Mouse (Mus musculus) common myeloid progenitor, adult 5-6 weeks (primary cell): ENCODE measurements around the gene Spz1. TPM values are rescaled to one million over a fixed set of nuclear protein-coding genes. Genes with fewer than 3 reads are reported as not detected.
A peak's percentile ranks its signal among the peaks of the same experiment; 100 is the strongest.
"Not testable (repeated sequence)": the region's sequence is repeated elsewhere in the genome, so short reads cannot be mapped to it uniquely, and the experiment has no call there.

Source experiments
- ATAC-seq: replicated peaks from 2 replicates; pipeline ENCODE4 v1.8.0; 2016; ENCODE audit warnings: low read depth, mild to moderate bottlenecking, moderate TSS enrichment, inconsistent platforms; ENCODE audit not compliant: poor library complexity, severe bottlenecking
- total RNA-seq: library from RNA; stranded (forward); fragments of 200-1000, 187-1606 nt; gene quantifications from 2 replicates; pipeline ENCODE4 v1.2.3, GENCODE M21; 2017

The Spz1 gene
- total RNA-seq: not detected in 2 replicates

DNA sequence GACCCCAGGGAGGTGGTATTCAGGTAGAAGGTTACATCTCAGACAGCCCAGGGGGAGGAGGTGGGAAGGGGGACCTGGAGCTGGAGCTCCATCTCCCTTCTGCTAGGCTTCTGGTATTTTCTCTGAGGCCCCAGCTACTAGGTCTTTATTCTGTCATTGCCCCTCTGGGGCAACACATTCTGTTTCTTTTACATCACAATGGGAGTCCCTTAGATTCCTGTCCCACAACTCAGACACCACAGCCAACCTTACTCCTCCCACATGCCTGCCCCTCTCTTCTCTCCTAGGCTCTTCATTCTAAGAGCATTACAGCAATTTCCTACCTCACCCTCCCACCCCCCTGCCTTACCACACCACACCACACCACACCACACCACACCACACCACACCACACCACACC is at the start of gene Spz1:
Gene Spz1, minus strand, starts transcription at position 101 of the 400 bp plus-strand sequence.
- ATAC-seq: peak; percentile 12

GRCm38 (mm10) chr13:92616459-92616858 is 40.5 kb upstream of the Spz1 start:
- ATAC-seq: no peak

GRCm38 (mm10) chr13:92615201-92615600 is 39.2 kb upstream of the Spz1 start:
- ATAC-seq: no peak

GRCm38 (mm10) chr13:92613094-92613493 is 37.1 kb upstream of the Spz1 start:
- ATAC-seq: no peak

- no peak for ATAC-seq
These were observed 35.9 kb upstream of the Spz1 start for GRCm38 (mm10) chr13:92611917-92612316.

- ATAC-seq: peak; percentile 2; the same call in 1 of the 2 replicates
These were observed 35.3 kb upstream of the Spz1 start for GRCm38 (mm10) chr13:92611254-92611784.

DNA sequence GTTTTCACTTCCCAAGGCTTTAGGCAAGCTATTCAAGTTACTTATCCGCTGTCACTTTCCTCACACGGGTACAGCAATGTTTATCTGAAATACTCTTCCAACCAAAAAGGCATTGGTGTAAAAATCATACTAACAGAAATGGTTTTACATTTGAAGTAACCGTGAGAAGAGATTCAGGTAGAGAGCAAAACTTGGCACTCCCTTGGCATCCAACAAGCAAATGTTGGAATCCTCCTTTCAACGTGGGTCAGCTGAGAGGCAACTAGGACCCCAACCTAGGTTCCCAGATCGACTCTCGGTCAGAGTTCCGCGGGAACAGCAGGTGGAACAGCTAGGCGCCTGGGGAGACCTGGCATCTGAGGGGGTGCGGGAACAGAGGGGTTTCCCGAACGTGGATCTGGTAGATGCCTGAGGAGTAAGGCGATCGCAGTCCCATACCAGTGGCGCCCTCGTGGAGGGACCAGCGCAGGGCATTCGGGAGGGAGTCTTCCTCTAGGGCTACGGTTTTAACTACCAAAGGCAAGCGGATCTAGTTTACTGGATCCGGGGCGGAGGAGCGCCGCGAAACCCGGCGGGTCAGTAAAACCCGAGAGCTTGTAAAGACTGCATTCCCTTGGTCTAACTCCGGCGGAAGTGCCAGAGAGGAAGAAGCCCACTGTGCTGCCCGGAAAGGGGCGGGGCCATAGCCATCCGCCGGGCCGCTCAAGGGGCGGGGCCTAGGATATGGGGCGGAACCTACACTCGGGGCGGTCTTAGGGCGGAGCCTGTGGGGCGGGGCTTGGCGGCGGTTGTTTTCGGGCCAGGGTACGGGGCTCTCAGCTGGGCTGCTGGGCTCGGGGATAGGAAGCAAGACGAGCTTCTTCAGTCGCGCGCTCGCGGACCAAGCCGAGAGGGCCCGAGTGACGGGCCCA is 34.6 kb upstream of the Spz1 start, which contains the start of gene Serinc5:
Gene Serinc5, plus strand, starts transcription at position 781 of the 911 bp plus-strand sequence.
- peak; percentile 90 for ATAC-seq

GRCm38 (mm10) chr13:92609486-92610310 is 33.7 kb upstream of the Spz1 start:
- ATAC-seq: peak; percentile 60

DNA sequence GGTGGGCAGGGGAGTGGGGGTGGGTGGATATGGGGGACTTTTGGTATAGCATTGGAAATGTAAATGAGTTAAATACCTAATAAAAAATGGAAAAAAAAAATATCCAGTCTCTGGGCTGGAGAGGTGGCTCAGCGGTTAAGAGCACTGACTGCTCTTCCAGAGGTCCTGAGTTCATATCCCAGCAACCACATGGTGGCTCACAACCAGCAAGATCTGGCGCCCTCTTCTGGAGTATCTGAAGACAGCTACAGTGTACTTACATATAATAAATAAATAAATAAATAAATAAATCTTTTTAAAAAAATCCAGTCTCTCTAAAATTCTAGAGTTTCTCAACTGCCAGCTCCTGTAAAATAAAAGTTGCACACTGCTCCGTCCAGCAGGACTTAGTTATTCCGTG is 29.3 kb upstream of the Spz1 start:
- not testable (repeated sequence) for ATAC-seq

GRCm38 (mm10) chr13:92595424-92595823 is 19.5 kb upstream of the Spz1 start:
- 0 out of 2 replicates have a peak, but pooled peaks have one; percentile 27 for ATAC-seq

GRCm38 (mm10) chr13:92594907-92595306 is 18.9 kb upstream of the Spz1 start:
- ATAC-seq: no peak

DNA sequence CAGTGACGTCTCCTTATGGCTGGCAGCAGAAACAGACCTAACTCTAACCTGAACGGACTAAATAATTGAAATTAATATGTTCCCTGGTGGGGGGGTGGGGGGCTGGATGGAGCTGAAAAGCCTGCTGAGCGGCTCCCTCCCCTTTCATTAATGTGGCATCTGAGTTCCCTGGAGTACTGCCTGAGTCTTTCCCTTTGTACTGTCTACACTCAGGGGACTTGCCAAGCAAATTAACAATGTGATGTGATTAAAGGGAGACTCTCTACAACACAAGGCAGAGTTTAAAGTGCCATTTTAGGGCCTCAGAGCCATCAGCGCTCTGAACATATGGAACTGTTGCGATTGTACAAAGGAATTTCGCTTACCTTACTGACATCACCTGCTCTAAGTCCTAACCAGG is 18.5 kb upstream of the Spz1 start:
- ATAC-seq: no peak

GRCm38 (mm10) chr13:92593731-92594396 is 17.9 kb upstream of the Spz1 start:
- no peak for ATAC-seq

GRCm38 (mm10) chr13:92592786-92593635 is 17.0 kb upstream of the Spz1 start:
- peak; percentile 91 for ATAC-seq

GRCm38 (mm10) chr13:92592268-92592785 is 16.4 kb upstream of the Spz1 start:
- no peak for ATAC-seq

GRCm38 (mm10) chr13:92591225-92591624 is 15.3 kb upstream of the Spz1 start:
- no peak for ATAC-seq

GRCm38 (mm10) chr13:92589255-92589654 is 13.3 kb upstream of the Spz1 start:
- ATAC-seq: no peak

- ATAC-seq: no peak
These were observed 12.7 kb upstream of the Spz1 start for GRCm38 (mm10) chr13:92588704-92589103.
